Comparison of ENCODE assay signal across 11 mouse cellular contexts in genomic region chr5:66200044-66200443, GRCm38 (mm10). TPM values are rescaled to one million over a fixed set of nuclear protein-coding genes. Genes with fewer than 3 reads are reported as not detected.
DNase-seq lines count a peak whose midpoint lies in the region; ATAC-seq and TF ChIP-seq lines count a peak whose summit lies in the region.
"Had no signal": no experiment of that assay in that cellular context is flagged by ENCODE, and none has a peak within 500 bp of the region (broad histone marks: within the 10 kb centered on the region; RNA-seq: fewer than 3 reads in every experiment).

No protein-coding gene starts in this region.

- H3K4me2 ChIP-seq in heart, embryonic 11.5 days: no peak overlapping the region
- H3K4me2 ChIP-seq in lung, embryonic 14.5 days: no peak overlapping the region
- H3K4me2 ChIP-seq: embryonic facial prominence, embryonic 13.5 days had no signal

- H3K4me3 ChIP-seq in heart, embryonic 11.5 days (ENCODE audit: low read depth, low read length): no peak overlapping the region
- no peak overlapping the region for H3K4me3 ChIP-seq in lung, embryonic 14.5 days (ENCODE audit: low read depth, low read length)
- H3K4me3 ChIP-seq: embryonic facial prominence, embryonic 13.5 days had no signal

- H3K9ac ChIP-seq in heart, embryonic 11.5 days (ENCODE audit: low read depth, low read length): no peak overlapping the region
- no peak overlapping the region for H3K9ac ChIP-seq in lung, embryonic 14.5 days
- H3K9ac ChIP-seq: embryonic facial prominence, embryonic 13.5 days had no signal

- no peak for TF ChIP-seq CTCF in lung, embryonic 14.5 days (IDR thresholded peaks at IDR 0.05; ENCODE audit: low read depth)

- H3K9me3 ChIP-seq in heart, embryonic 11.5 days (replicated peaks; ENCODE audit: control insufficient read depth, low read length): no peaks in the 10 kb centered on the region
- no peaks in the 10 kb centered on the region for H3K9me3 ChIP-seq in lung, embryonic 14.5 days (ENCODE audit: low read depth, low read length)
- H3K9me3 ChIP-seq: embryonic facial prominence, embryonic 13.5 days had no signal

- H3K27me3 ChIP-seq in heart, embryonic 11.5 days (ENCODE audit: control insufficient read depth, insufficient read depth, low read length): no peaks in the 10 kb centered on the region
- H3K27me3 ChIP-seq in lung, embryonic 14.5 days (ENCODE audit: insufficient read depth, low read length): no peaks in the 10 kb centered on the region
- H3K27me3 ChIP-seq: embryonic facial prominence, embryonic 13.5 days had no signal

- no peaks in the 10 kb centered on the region for H3K36me3 ChIP-seq in heart, embryonic 11.5 days (ENCODE audit: control insufficient read depth, insufficient read depth, low read length)
- H3K36me3 ChIP-seq in lung, embryonic 14.5 days (ENCODE audit: insufficient read depth): no peaks in the 10 kb centered on the region
- H3K36me3 ChIP-seq: embryonic facial prominence, embryonic 13.5 days; G1E had no signal

- DNase-seq in heart, postnatal 10 days: peak; percentile 10 to 26
- peak; percentile 93 for DNase-seq in adrenal gland, adult 2 months
- DNase-seq in lung, embryonic 14.5 days: peak; percentile 19
- DNase-seq in thymus, postnatal 14 days: peak; percentile 66
- no peak for DNase-seq in yolk sac, embryonic 10.5 days (ENCODE audit: low spot score)
- DNase-seq in cerebellum, postnatal 14 days: no peak
- no peak for DNase-seq in right cerebral cortex, postnatal 10 days (ENCODE audit: low spot score in 2 of 2)

- intact Hi-C loops in heart, postnatal 10 days (cut with DNase I): no loop called here

- WGBS in heart, embryonic 11.5 days (ENCODE audit: insufficient replicate concordance): 57% methylated on average over 10 of the region's 10 CpGs
- 31% methylated on average over 10 of the region's 10 CpGs for WGBS in lung, embryonic 14.5 days

- no peak for ATAC-seq in heart, embryonic 11.5 days (replicated peaks; ENCODE audit: insufficient number of reproducible peaks, low FRiP score, low TSS enrichment)
- ATAC-seq in lung, embryonic 14.5 days (ENCODE audit: insufficient read depth): no peak

- no peak overlapping the region for H3K27ac ChIP-seq in heart, embryonic 11.5 days (ENCODE audit: low read depth, low read length)
- no peak overlapping the region for H3K27ac ChIP-seq in lung, embryonic 14.5 days (ENCODE audit: low read depth)
- H3K27ac ChIP-seq: embryonic facial prominence, embryonic 13.5 days had no signal

- H3K4me1 ChIP-seq in heart, embryonic 11.5 days (ENCODE audit: control insufficient read depth, insufficient read depth, low read length): no peaks in the 10 kb centered on the region
- H3K4me1 ChIP-seq in lung, embryonic 14.5 days (ENCODE audit: insufficient read depth): no peaks in the 10 kb centered on the region
- H3K4me1 ChIP-seq: embryonic facial prominence, embryonic 13.5 days had no signal

RNA-seq across cellular contexts. Expression of gene Rbm47, which starts 27.1 kb away (rescaled TPM):
- total RNA-seq in heart, postnatal 10 days (2021): 1 to 10 TPM; 2.3 to 3.7 TPM
- 1.1 and 1.8 TPM in 2 replicates for polyA plus RNA-seq in heart, embryonic 11.5 days (2014; fragmentation: Nextera tagmentation; extraction: Ambion mirVana)
- 100 to 1,000 TPM in 1 of 2 experiments, 10 to 100 TPM in 1; 78.8 to 121 TPM for total RNA-seq in adrenal gland, adult 2 months (2021)
- polyA plus RNA-seq in adrenal gland, adult 2 months (2012; rRNA removed): 62.9 and 84.7 TPM in 2 replicates
- 18.5 and 18.8 TPM in 2 replicates for polyA plus RNA-seq in lung, embryonic 14.5 days (2014; fragmentation: Nextera tagmentation; extraction: Ambion mirVana)
- polyA plus RNA-seq: G1E had no signal

RNA-seq across cellular contexts. Expression of gene Nsun7, which starts 59.7 kb away (rescaled TPM):
- under 1 TPM; 0.07 TPM for total RNA-seq in heart, postnatal 10 days (2021)
- 0.08 and 0.23 TPM in 2 replicates for polyA plus RNA-seq in heart, embryonic 11.5 days (2014; fragmentation: Nextera tagmentation; extraction: Ambion mirVana)
- under 1 TPM; 0.40 to 0.45 TPM for total RNA-seq in adrenal gland, adult 2 months (2021)
- 0.22 TPM in 2 replicates for polyA plus RNA-seq in adrenal gland, adult 2 months (2012; rRNA removed)
- 1.4 and 1.5 TPM in 2 replicates for polyA plus RNA-seq in lung, embryonic 14.5 days (2014; fragmentation: Nextera tagmentation; extraction: Ambion mirVana)
- polyA plus RNA-seq: G1E; small intestine, adult 2 months had no signal

Comparison
In these comparisons a context has a peak if more than half of its experiments do, and no peak if none do; other contexts are left out.
1. DNase-seq: peak in heart, postnatal 10 days (2 of 2), adrenal gland, adult 2 months (single experiment), lung, embryonic 14.5 days (single experiment) and thymus, postnatal 14 days (single experiment); none in yolk sac, embryonic 10.5 days (single experiment), cerebellum, postnatal 14 days (0 of 2) and right cerebral cortex, postnatal 10 days (0 of 2).